Mouse (Mus musculus) Patski (cell line): ENCODE measurements around the gene Tatdn3. TPM values are rescaled to one million over a fixed set of nuclear protein-coding genes. Genes with fewer than 3 reads are reported as not detected.

Source experiments
- ATAC-seq: fragments of 100-300 bp; one replicate; pipeline ENCODE4 v1.8.0; 2021
- CTCF ChIA-PET: fragments of 350-600 bp; sonication (Branson Sonifier 250); formaldehyde crosslinking; loops from one replicate; lab custom pipeline; 2022; ENCODE audit warnings: inconsistent platforms; lab: Charles Lee
- POLR2A ChIA-PET: fragments of 350-600 bp; sonication (Branson Sonifier 250); formaldehyde crosslinking; loops from one replicate; lab custom pipeline; 2022; ENCODE audit warnings: antibody characterized with exemption, inconsistent platforms; lab: Charles Lee
- DNase-seq: peaks from one replicate; pipeline ENCODE4 v3.0.0-alpha.2; 2011; ENCODE audit warnings: low read depth, low spot score
- H3K27me3 ChIP-seq: fragments of 371-371 bp; one replicate; pipeline ENCODE4 v1.5.1; 2021
- CTCF ChIP-seq: fragments of 100-300 bp; IDR thresholded peaks from one replicate; pipeline ENCODE4 v1.5.1; 2021
- in situ Hi-C: fragments of 300-500 bp; cut with MboI; formaldehyde crosslinking; loops from 3 replicates; pipeline ENCODE4 v1.11.1; 2018; ENCODE audit warnings: low pct_unique_long_range_greater_than_20kb, mixed read lengths
- polyA plus RNA-seq: library from polyadenylated mRNA; unstranded; gene quantifications from one replicate; pipeline ENCODE4 v1.2.3, GENCODE M21; 2021

Gene Tatdn3
- polyA plus RNA-seq, result 18.7 TPM

DNA sequence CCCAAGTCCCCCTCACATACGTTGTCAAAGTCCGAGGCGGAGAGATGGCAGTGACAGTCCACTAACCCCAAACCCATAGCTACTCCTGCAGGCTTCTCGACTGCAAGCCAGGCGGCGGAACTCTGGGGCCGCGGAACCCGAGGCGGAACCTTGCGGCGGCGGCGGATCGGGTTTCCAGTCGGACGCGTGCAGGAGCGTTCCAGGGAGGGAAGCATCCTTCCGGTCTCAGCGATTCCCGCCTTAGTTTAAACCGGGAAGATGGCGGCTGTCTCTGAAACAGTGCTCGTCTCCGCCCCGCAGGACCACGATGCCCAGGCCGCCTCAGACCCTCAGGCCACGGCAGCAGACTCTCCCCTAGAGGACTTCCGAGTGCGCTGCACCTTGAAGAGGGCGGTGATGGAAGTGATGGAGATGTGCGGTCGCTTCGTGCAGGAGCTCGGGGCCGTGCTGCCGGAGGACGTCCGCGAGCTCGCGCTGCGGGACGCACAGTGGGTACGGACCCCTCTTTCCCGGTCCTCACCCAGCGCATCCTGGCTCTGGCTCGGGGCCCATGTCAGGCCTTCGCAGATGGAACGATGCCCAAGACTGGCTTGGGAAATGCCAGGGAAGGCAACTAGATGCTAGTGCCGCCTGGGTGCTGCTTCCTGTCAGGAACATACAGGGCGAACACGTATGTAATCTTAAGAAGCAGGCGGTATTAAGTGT lies at the start of gene Tatdn3, which contains the start of gene Nsl1:
Gene Tatdn3, minus strand, starts transcription at position 152 of the 705 bp plus-strand sequence.
Gene Nsl1, plus strand, starts transcription at position 232 of the 705 bp plus-strand sequence.
- POLR2A ChIA-PET, result interaction anchor here (0.7 to 2.2 kb wide), 4 partner anchors 14 to 118 kb away, joined by 3 to 5 read pairs (median 4); no protein-coding TSS in a partner anchor
- in situ Hi-C loops, result loop anchor here (5.0 kb wide), 2 partner anchors 56 to 121 kb away; no protein-coding TSS in a partner anchor
- TF ChIP-seq CTCF, result no peak
- no peak for DNase-seq
- peak; percentile 87 for ATAC-seq
- no peaks in the 10 kb centered on the region for H3K27me3 ChIP-seq
- CTCF ChIA-PET, result interaction anchor here (0.9 to 3.0 kb wide), 5 partner anchors 10 to 118 kb away, joined by 3 to 11 read pairs (median 4); no protein-coding TSS in a partner anchor

DNA sequence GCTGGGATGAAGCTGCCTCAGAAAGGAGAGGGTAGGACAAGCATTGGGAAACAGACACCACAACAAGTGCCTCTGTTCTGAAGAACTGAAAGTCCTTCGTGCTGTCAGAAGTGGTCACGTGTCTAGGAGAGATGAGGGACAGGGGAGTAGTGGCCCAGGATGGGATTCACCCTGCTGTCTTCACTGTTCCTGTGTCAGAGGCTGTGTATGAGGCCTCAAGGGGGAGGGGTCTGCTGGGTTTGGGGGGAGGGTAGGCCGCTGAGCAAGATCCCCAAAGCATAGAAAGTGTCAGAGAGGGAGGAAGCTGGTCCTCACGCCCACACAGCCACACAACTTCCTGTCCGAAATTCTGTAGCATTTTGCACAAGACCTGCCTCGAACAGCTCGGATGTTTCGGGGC lies 48.4 kb upstream of the Tatdn3 start:
- POLR2A ChIA-PET, result no interaction called here
- in situ Hi-C loops, result no loop called here
- TF ChIP-seq CTCF, result no peak
- CTCF ChIA-PET, result no interaction called here
- ATAC-seq (no peak), DNase-seq (no peak)
- no peaks in the 10 kb centered on the region for H3K27me3 ChIP-seq

DNA sequence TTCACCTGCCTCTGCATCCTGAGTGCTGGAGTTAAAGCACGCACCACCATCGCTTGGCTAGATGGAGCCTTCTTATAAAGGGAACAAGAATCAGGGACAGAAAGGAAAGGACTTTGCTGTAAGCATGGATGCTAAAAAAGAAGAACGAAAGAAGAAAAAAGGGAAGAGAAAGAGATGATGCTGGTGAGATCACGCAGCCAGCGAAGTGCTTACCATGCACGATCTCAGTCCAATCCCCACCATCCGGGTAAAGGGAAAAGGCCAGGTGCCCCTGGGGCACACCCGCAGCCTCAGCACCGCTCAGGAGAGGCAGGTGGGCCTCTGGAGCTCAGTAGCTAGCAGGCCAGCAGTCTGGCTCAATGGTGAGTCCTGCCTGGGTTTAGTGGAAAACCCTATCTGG lies 47.2 kb upstream of the Tatdn3 start:
- in situ Hi-C loops, result no loop called here
- ATAC-seq, result no peak
- DNase-seq, result no peak
- ChIA-PET POLR2A (no interaction called here), CTCF (no interaction called here)
- H3K27me3 ChIP-seq, result no peaks in the 10 kb centered on the region
- no peak for TF ChIP-seq CTCF

GRCm38 (mm10) chr1:191107306-191107705 lies 44.6 kb upstream of the Tatdn3 start:
- ChIA-PET POLR2A (no interaction called here), CTCF (interaction anchor here (1.0 to 1.1 kb wide), 2 partner anchors 9 to 19 kb away, joined by 3 read pairs; no protein-coding TSS in a partner anchor)
- in situ Hi-C loops, result no loop called here
- no peaks in the 10 kb centered on the region for H3K27me3 ChIP-seq
- TF ChIP-seq CTCF, result no peak
- DNase-seq (no peak), ATAC-seq (no peak)

DNA sequence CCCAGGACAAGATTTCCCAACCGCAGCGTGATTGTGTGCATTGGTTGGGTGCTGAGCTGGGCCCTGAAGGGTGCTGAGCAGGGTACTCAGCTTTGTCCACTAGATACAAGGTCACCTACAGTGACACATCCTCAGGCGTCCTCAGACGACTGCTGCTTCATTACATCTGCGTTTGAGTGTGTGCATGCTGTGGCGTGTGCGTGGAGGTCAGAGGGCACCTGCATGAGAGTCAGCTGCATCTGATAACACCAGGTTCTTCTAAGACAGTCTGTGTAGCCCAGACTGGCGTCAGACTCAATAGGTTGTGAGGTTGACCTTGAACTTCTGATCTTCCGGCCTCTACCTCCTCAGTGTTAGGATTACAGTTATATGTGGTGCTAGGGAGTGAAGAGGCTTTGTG lies 42.5 kb upstream of the Tatdn3 start:
- ATAC-seq, result no peak
- TF ChIP-seq CTCF, result no peak
- in situ Hi-C loops, result no loop called here
- DNase-seq, result no peak
- POLR2A ChIA-PET, result no interaction called here
- no peaks in the 10 kb centered on the region for H3K27me3 ChIP-seq
- CTCF ChIA-PET, result no interaction called here

DNA sequence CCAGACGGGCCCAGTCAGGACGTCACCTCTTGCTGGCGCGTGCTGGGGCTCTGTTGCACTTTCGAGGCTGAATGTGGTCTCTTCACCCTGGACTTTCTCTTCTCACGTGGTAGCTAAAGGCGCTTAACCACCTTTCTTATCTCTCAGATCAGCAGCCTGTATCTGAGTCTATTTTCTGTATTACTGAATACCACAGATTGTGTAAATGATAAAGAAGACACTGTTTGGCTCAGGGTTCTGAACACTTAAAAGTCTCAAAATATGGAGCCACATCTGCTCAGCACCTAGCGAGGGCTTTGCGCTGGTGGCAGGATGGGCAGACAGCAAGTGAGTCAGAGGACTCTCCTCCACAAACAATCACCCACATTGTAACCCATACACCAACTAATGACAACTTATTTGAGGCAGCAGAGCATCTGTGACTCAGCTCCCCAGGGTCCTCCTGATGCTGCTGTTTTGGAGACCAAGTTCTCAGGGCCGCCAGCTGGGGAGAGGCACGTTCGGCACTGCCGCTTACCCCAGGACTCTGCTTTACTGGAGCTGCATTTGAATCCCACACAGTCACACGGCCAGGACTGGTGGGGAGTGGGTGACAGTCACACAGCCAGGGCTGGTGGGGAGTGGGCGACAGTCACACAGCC lies 40.1 kb upstream of the Tatdn3 start:
- CTCF ChIA-PET, result no interaction called here
- no peak for TF ChIP-seq CTCF
- H3K27me3 ChIP-seq, result no peaks in the 10 kb centered on the region
- POLR2A ChIA-PET, result interaction anchor here (0.6 kb wide), 1 partner anchor 22 kb away, joined by 4 read pairs; no protein-coding TSS in a partner anchor
- DNase-seq (no peak), ATAC-seq (no peak)
- in situ Hi-C loops, result no loop called here

GRCm38 (mm10) chr1:191099772-191100291 lies 37.1 kb upstream of the Tatdn3 start:
- H3K27me3 ChIP-seq, result no peaks in the 10 kb centered on the region
- ChIA-PET CTCF (interaction anchor here (1.3 to 1.4 kb wide), 2 partner anchors 23 to 73 kb away, joined by 3 to 5 read pairs; no protein-coding TSS in a partner anchor), POLR2A (no interaction called here)
- TF ChIP-seq CTCF, result no peak
- in situ Hi-C loops, result loop anchor here (10.0 to 25.0 kb wide), 2 partner anchors 175 to 462 kb away; no protein-coding TSS in a partner anchor
- no peak for ATAC-seq
- no peak for DNase-seq

GRCm38 (mm10) chr1:191099114-191099513 lies 36.4 kb upstream of the Tatdn3 start:
- no peak for ATAC-seq
- no peak for TF ChIP-seq CTCF
- in situ Hi-C loops, result loop anchor here (10.0 to 25.0 kb wide), 2 partner anchors 176 to 463 kb away; no protein-coding TSS in a partner anchor
- DNase-seq, result no peak
- POLR2A ChIA-PET, result interaction anchor here (0.6 to 0.7 kb wide), 2 partner anchors 10 to 134 kb away, joined by 3 to 4 read pairs; no protein-coding TSS in a partner anchor
- no peaks in the 10 kb centered on the region for H3K27me3 ChIP-seq
- CTCF ChIA-PET, result interaction anchor here (1.1 to 1.4 kb wide), 3 partner anchors 8 to 73 kb away, joined by 3 to 5 read pairs (median 3); no protein-coding TSS in a partner anchor

DNA sequence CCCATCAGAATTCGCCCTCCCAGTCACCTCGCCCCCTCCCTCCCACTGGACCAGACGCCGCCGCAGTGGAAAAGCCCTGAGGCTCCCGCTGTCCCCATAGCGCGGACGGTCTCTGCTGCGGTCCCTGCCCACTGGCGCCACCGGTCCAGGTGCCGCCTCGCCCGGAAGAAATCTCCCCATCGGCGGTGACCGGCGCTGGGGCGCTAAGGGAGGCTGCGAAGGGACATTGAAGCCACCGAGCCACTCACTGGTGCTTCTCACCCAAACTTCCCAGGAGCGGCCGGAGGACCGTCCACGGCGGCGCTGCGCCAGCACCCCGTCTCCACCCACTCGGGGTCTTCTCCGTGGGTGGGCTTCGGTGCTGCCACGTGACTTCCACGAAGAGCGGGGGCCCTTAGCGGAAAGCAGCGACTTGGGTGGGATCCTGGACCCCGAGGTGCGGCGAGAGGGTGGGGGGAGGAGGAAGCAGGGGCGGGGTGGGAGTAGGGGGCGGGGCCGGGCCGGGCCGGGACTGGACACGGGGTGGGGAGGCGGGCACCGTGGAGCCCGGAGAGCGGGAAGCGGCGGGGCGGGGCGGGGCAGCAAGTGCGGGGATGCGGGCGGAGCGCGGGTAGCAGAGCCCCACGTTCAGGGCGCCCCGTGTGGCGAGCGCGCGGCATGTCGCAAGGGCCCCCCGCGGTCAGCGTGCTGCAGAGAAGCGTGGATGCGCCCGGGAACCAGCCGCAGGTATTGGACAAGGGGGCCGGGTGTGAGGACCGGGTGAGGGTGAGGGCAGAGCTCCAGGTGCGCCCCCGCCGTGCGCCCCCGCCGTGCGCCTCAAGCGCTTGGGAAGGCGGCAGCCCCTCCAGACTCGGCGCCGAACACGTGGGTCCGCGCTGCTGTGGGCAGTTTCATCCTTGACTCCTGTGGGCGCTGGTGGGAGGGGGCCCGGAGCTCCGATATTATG lies 35.3 kb upstream of the Tatdn3 start, which contains the start of gene Batf3:
Gene Batf3, plus strand, starts transcription at position 46 of the 946 bp plus-strand sequence.
- POLR2A ChIA-PET, result interaction anchor here (0.6 kb wide), 1 partner anchor 298 kb away, joined by 3 read pairs; no protein-coding TSS in a partner anchor
- TF ChIP-seq CTCF, result no peak
- no peak for DNase-seq
- H3K27me3 ChIP-seq, result no peaks in the 10 kb centered on the region
- peak; percentile 79 for ATAC-seq
- CTCF ChIA-PET, result interaction anchor here (1.1 to 1.5 kb wide), 3 partner anchors 9 to 25 kb away, joined by 3 read pairs; no protein-coding TSS in a partner anchor
- in situ Hi-C loops, result loop anchor here (10.0 to 25.0 kb wide), 2 partner anchors 177 to 464 kb away; no protein-coding TSS in a partner anchor
